Mouse (Mus musculus) intestine, embryonic 14.5 days (tissue): Measurements from ENCODE around the gene Gimap8. TPM values are rescaled to one million over a fixed set of nuclear protein-coding genes. Genes with fewer than 3 reads are reported as not detected.

Experiments
- ATAC-seq: fragments of 200-750 bp; cut with Nextera tagmentation; replicated peaks from 2 replicates; pipeline ENCODE4 v1.8.0; 2017; ENCODE audit warnings: low read depth, moderate number of reproducible peaks, moderate TSS enrichment, moderate library complexity; ENCODE audit not compliant: low FRiP score, low TSS enrichment
- DNase-seq: peaks from one replicate; pipeline ENCODE4 v3.0.0-alpha.2; 2018; ENCODE audit warnings: low spot score
- H3K27ac ChIP-seq: fragments of 300-500 bp; sonication (generic); 2 replicates; pipeline ENCODE4 v1.5.1; 2014; ENCODE audit warnings: low read depth, mild to moderate bottlenecking, control low read depth
- H3K27me3 ChIP-seq: fragments of 300-500 bp; sonication (generic); replicated peaks from 2 replicates; pipeline ENCODE4 v1.6.1; 2014; ENCODE audit warnings: low read length, control low read depth; ENCODE audit not compliant: control insufficient read depth, insufficient read depth
- H3K36me3 ChIP-seq: fragments of 300-500 bp; sonication (generic); 2 replicates; pipeline ENCODE4 v1.6.1; 2014; ENCODE audit warnings: low read length, control low read depth; ENCODE audit not compliant: control insufficient read depth, insufficient read depth
- H3K4me1 ChIP-seq: fragments of 300-500 bp; sonication (generic); replicated peaks from 2 replicates; pipeline ENCODE4 v1.6.1; 2014; ENCODE audit warnings: low read length, control low read depth, mixed read lengths; ENCODE audit not compliant: control insufficient read depth, insufficient read depth
- H3K4me2 ChIP-seq: fragments of 300-500 bp; sonication (generic); 2 replicates; pipeline ENCODE4 v1.6.1; 2014; ENCODE audit warnings: low read length
- H3K4me3 ChIP-seq: fragments of 300-500 bp; sonication (generic); 2 replicates; pipeline ENCODE4 v1.5.1; 2014; ENCODE audit warnings: low read depth, low read length, control low read depth, mixed read lengths
- H3K9ac ChIP-seq: fragments of 300-500 bp; sonication (generic); 2 replicates; pipeline ENCODE4 v1.6.1; 2014; ENCODE audit warnings: mild to moderate bottlenecking, low read length
- H3K9me3 ChIP-seq: fragments of 300-500 bp; sonication (generic); 2 replicates; pipeline ENCODE4 v1.6.1; 2016; ENCODE audit warnings: low read length, control low read depth; ENCODE audit not compliant: control insufficient read depth
- whole genome bisulfite sequencing: fragments of 180-500 bp; shearing (Covaris S2); extraction: QIAGEN DNeasy Blood & Tissue Kit; methylation state at CpG from one replicate; pipeline ENCODE4 v1.1.7; 2014; 5-methylcytosine and 5-hydroxymethylcytosine counted together
- polyA plus RNA-seq: library from polyadenylated mRNA; unstranded; fragments of >200 nt; fragmentation: Nextera tagmentation; extraction: Ambion mirVana; gene quantifications from 2 replicates; pipeline ENCODE4 v1.2.1, GENCODE M21; 2014

Gene Gimap8
- polyA plus RNA-seq, 1 experiment from 2014 or later = 0.77 TPM

DNA sequence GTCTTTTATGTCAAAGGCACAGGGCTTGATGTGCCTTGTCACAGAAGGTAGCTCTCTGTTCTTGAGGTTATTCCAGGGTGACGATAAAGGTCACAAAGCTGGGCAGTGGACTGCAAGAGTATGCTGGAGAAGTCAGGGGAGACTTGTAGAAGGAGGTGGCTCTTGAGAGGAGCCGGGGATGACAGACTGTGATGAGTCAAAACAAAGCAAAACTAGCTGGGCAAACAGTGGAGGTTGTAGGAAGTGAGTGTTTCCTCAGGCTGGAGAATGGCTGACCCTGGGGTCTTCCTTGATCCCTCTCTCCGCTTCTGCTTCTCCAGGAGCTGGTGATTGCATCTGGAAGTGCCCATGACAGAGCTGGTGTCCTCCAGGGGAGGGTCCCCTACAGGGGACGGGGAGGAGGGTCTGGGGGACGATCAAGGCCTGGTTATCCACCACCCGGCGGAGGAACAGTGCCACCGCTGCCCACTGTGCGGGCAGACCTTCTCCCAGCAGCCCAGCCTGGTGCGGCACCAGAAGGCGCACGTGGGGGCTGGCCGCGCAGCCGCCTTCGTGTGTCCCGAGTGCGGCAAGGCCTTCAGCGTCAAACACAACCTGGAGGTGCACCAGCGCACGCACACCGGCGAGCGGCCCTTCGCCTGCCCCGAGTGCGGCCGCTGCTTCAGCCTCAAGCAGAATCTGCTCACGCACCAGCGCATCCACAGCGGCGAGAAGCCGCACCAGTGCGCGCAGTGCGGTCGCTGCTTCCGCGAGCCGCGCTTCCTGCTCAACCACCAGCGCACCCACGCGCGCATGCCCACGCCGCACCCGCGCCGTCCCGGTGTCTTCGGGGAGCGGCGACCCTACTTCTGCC lies 18.0 kb upstream of the Gimap8 start:
- no peak overlapping the region for H3K27ac ChIP-seq
- peak; percentile 65 for DNase-seq

DNA sequence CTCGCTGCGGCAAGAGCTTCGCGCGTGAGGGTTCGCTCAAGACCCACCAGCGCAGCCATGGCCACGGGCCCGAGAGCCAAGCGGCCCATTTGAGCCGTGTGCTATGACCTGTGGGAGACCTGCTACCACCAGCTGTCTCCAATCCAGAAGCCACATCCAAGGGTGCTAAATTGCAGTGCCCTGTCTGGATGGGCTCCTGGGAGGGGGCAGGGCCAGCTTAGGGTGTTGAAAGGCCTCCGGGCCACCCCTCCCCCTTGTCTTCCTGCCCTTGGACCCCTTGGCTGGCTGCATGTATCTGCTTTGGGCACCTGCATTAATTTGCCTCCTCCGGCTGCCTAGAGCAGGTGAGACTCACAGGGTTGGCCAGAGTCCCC lies 17.4 kb upstream of the Gimap8 start:
- H3K4me3 ChIP-seq = peak overlapping the region; percentile 40
- H3K4me1 ChIP-seq = 0 out of 2 replicates have a peak, but pooled peaks cover 5% of the 10 kb centered on the region
- H3K27me3 ChIP-seq = peaks cover 35% of the 10 kb centered on the region
- H3K36me3 ChIP-seq = no peaks in the 10 kb centered on the region
- H3K27ac ChIP-seq = no peak overlapping the region
- peak overlapping the region; percentile 81 for H3K4me2 ChIP-seq
- ATAC-seq = 0 out of 2 replicates have a peak, but pooled peaks have one; percentile 33
- peak overlapping the region; percentile 48 for H3K9ac ChIP-seq
- WGBS = 9% methylated on average over 13 of the region's 13 CpGs
- no peaks in the 10 kb centered on the region for H3K9me3 ChIP-seq
- no peak for DNase-seq

More for the DNA sequence above, 18.0 kb upstream of the Gimap8 start:
- Histone ChIP-seq H3K27me3 (peaks cover 35% of the 10 kb centered on the region), H3K4me1 (0 out of 2 replicates have a peak, but pooled peaks cover 5% of the 10 kb centered on the region), H3K9me3 (no peaks in the 10 kb centered on the region), H3K4me2 (peak overlapping the region; percentile 81), H3K4me3 (peak overlapping the region; percentile 40), H3K36me3 (no peaks in the 10 kb centered on the region), H3K9ac (peak overlapping the region; percentile 48)
- no peak for ATAC-seq
- WGBS = 5% methylated on average over 54 of the region's 54 CpGs

DNA sequence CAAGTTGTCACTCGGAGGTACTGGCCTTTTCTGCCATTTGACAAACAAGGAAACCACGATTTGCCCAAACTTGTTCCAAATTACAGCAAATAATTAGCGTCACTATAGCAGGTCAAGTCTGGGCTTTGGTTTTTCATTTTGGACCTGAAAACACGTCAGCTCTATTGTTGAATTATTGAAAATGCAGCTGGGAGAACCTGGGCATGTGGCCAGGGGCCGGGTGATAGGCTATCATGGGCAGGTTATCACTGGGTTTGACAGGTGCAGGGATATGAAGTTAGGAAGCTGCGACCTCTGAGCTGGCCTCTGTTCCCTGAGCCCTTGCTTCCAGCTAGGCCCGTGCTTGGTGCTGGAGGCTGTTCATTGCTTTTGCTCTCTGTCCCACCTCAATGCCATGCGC lies 16.2 kb upstream of the Gimap8 start:
- no peak overlapping the region for H3K4me2 ChIP-seq
- no peak overlapping the region for H3K27ac ChIP-seq
- WGBS = 85% methylated on average over 8 of the region's 8 CpGs
- H3K4me1 ChIP-seq = 0 out of 2 replicates have a peak, but pooled peaks cover 5% of the 10 kb centered on the region
- no peak overlapping the region for H3K4me3 ChIP-seq
- H3K27me3 ChIP-seq = peaks cover 32% of the 10 kb centered on the region
- no peaks in the 10 kb centered on the region for H3K9me3 ChIP-seq
- ATAC-seq = no peak
- H3K9ac ChIP-seq = no peak overlapping the region
- no peak for DNase-seq
- no peaks in the 10 kb centered on the region for H3K36me3 ChIP-seq

DNA sequence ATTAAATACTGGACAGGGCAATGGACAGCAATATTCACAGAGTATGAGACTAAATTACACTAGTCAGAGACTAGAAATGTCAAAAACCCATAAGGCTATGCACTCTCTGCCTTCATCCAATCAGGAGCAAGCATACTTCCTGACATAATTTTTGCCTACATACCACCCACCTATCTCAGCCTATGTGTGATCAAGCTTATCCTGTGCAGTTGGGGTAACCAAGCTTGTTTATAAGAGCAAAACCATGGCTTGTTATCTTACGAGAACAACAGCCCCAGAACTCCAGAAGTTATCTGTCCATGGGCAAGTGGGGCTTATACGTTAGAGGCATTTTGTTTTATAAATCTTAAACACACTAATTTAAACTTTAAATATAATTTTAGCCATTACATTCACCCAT lies 11.9 kb upstream of the Gimap8 start:
- H3K9me3 ChIP-seq = no peaks in the 10 kb centered on the region
- H3K9ac ChIP-seq = no peak overlapping the region
- H3K4me2 ChIP-seq = no peak overlapping the region
- no peak overlapping the region for H3K27ac ChIP-seq
- DNase-seq (no peak), ATAC-seq (no peak)
- no peak overlapping the region for H3K4me3 ChIP-seq
- WGBS = 78% methylated on average over 2 of the region's 2 CpGs
- no peaks in the 10 kb centered on the region for H3K27me3 ChIP-seq
- H3K4me1 ChIP-seq = no peaks in the 10 kb centered on the region
- no peaks in the 10 kb centered on the region for H3K36me3 ChIP-seq

GRCm38 (mm10) chr6:48636515-48636914 lies 10.5 kb upstream of the Gimap8 start:
- Histone ChIP-seq H3K27me3 (no peaks in the 10 kb centered on the region), H3K9me3 (no peaks in the 10 kb centered on the region), H3K36me3 (no peaks in the 10 kb centered on the region), H3K4me1 (no peaks in the 10 kb centered on the region), H3K9ac (no peak overlapping the region), H3K4me3 (no peak overlapping the region), H3K27ac (no peak overlapping the region), H3K4me2 (no peak overlapping the region)
- WGBS = 60% methylated on average over 6 of the region's 6 CpGs
- DNase-seq (peak; percentile 23), ATAC-seq (no peak)

- 67% methylated on average over 6 of the region's 6 CpGs for WGBS
Measured at GRCm38 (mm10) chr6:48637811-48638500, 9.1 kb upstream of the Gimap8 start.

GRCm38 (mm10) chr6:48638553-48638952 lies 8.5 kb upstream of the Gimap8 start:
- Histone ChIP-seq H3K4me2 (no peak overlapping the region), H3K27me3 (no peaks in the 10 kb centered on the region), H3K36me3 (no peaks in the 10 kb centered on the region), H3K27ac (no peak overlapping the region), H3K9me3 (no peaks in the 10 kb centered on the region), H3K9ac (no peak overlapping the region), H3K4me1 (no peaks in the 10 kb centered on the region), H3K4me3 (no peak overlapping the region)
- ATAC-seq (no peak), DNase-seq (no peak)
- 70% methylated on average over 2 of the region's 2 CpGs for WGBS

More at GRCm38 (mm10) chr6:48637811-48638500, 9.1 kb upstream of the Gimap8 start:
- H3K4me2 ChIP-seq = no peak overlapping the region
- H3K4me1 ChIP-seq = no peaks in the 10 kb centered on the region
- H3K4me3 ChIP-seq = no peak overlapping the region
- DNase-seq = no peak
- H3K9me3 ChIP-seq = no peaks in the 10 kb centered on the region
- H3K9ac ChIP-seq = no peak overlapping the region
- no peak for ATAC-seq
- H3K27ac ChIP-seq = no peak overlapping the region
- no peaks in the 10 kb centered on the region for H3K27me3 ChIP-seq
- H3K36me3 ChIP-seq = no peaks in the 10 kb centered on the region

- 68% methylated on average over 6 of the region's 6 CpGs for WGBS
- no peak for ATAC-seq
- Histone ChIP-seq H3K27me3 (no peaks in the 10 kb centered on the region), H3K36me3 (no peaks in the 10 kb centered on the region), H3K4me2 (no peak overlapping the region), H3K4me3 (no peak overlapping the region), H3K4me1 (no peaks in the 10 kb centered on the region), H3K9ac (no peak overlapping the region), H3K27ac (no peak overlapping the region), H3K9me3 (no peaks in the 10 kb centered on the region)
- no peak for DNase-seq
Measured at GRCm38 (mm10) chr6:48641391-48641790, 5.6 kb upstream of the Gimap8 start.
